ENCODE assay signal across 25 mouse cellular contexts in the genomic region with DNA sequence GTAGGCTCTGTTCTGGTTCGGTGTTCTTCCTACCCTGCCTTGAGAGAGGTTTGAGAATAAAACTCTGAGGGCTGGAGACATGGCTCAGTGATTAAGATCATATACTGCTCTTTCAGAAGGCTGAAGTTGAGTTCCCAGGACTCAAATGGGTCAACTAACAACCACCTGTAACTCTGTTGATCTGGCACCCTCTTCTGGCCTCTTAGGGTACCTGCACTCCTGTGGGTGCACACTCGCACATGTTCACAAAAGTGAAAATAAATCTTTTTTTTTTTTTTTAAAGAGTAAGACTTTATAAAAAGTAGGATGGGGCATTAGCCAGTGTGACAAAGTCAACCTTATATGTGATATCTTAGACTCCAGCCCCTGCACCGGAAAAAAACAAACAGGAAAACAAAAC. TPM values are rescaled to one million over a fixed set of nuclear protein-coding genes. Genes with fewer than 3 reads are reported as not detected.
A peak's percentile ranks its signal among the peaks of the same experiment; 100 is the strongest.
DNase-seq lines count a peak whose midpoint lies in the region; ATAC-seq and TF ChIP-seq lines count a peak whose summit lies in the region.
"Had no signal": no experiment of that assay in that cellular context is flagged by ENCODE, and none has a peak within 500 bp of the region (broad histone marks: within the 10 kb centered on the region; RNA-seq: fewer than 3 reads in every experiment).

No protein-coding gene starts in this region.

- no peak overlapping the region for H3K9ac ChIP-seq in lung, postnatal 0 days (replicated peaks; ENCODE audit: low read depth)
- H3K9ac ChIP-seq in stomach, postnatal 0 days (ENCODE audit: low read length): no peak overlapping the region
- H3K9ac ChIP-seq: forebrain, embryonic 13.5 days; heart, embryonic 12.5 days; heart, embryonic 15.5 days; hindbrain, embryonic 13.5 days; intestine, embryonic 15.5 days had no signal

- no peak for TF ChIP-seq EP300 in lung, postnatal 0 days (IDR thresholded peaks at IDR 0.05)
- TF ChIP-seq EP300 in stomach, postnatal 0 days (optimal IDR thresholded peaks at IDR 0.05): no peak

- no peak for ATAC-seq in lung, postnatal 0 days
- no peak for ATAC-seq in Patski
- no peak for ATAC-seq in stomach, postnatal 0 days (ENCODE audit: low FRiP score, low TSS enrichment)
- ATAC-seq: activated CD4-positive, CD25-positive, alpha-beta regulatory T cell, adult 4 months; forebrain, embryonic 13.5 days; hindbrain, embryonic 16.5 days; intestine, embryonic 15.5 days had no signal

- H3K27ac ChIP-seq in lung, postnatal 0 days (ENCODE audit: low read length): no peak overlapping the region
- no peak overlapping the region for H3K27ac ChIP-seq in stomach, postnatal 0 days (replicated peaks)
- H3K27ac ChIP-seq: forebrain, embryonic 10.5 days; forebrain, embryonic 13.5 days; heart, embryonic 15.5 days; hindbrain, embryonic 10.5 days; hindbrain, embryonic 13.5 days; intestine, embryonic 15.5 days had no signal

- no peak overlapping the region for H3K4me2 ChIP-seq in lung, postnatal 0 days (replicated peaks; ENCODE audit: low read depth, low read length)
- H3K4me2 ChIP-seq in stomach, postnatal 0 days (replicated peaks; ENCODE audit: low read depth): no peak overlapping the region
- H3K4me2 ChIP-seq: forebrain, embryonic 13.5 days; heart, embryonic 12.5 days; heart, embryonic 15.5 days; hindbrain, embryonic 13.5 days; intestine, embryonic 15.5 days had no signal

- POLR2A ChIA-PET in Patski (lab: Charles Lee): no interaction called here

- H3K4me3 ChIP-seq in lung, postnatal 0 days (ENCODE audit: low read depth, low read length): no peak overlapping the region
- H3K4me3 ChIP-seq in stomach, postnatal 0 days (ENCODE audit: low read depth, low read length): no peak overlapping the region
- H3K4me3 ChIP-seq: forebrain, embryonic 10.5 days; forebrain, embryonic 13.5 days; heart, embryonic 12.5 days; heart, embryonic 15.5 days; hindbrain, embryonic 10.5 days; hindbrain, embryonic 13.5 days; intestine, embryonic 15.5 days had no signal

- TF ChIP-seq CTCF in lung, postnatal 0 days (IDR thresholded peaks at IDR 0.05): peak; percentile 18; the same call in 1 of the 2 replicates
- peak; percentile 30 for TF ChIP-seq CTCF in Patski (IDR thresholded peaks at IDR 0.05)
- peak; percentile 25; the same call in 1 of the 2 replicates for TF ChIP-seq CTCF in stomach, postnatal 0 days (IDR thresholded peaks at IDR 0.05; ENCODE audit: low read depth)

- in situ Hi-C loops in Patski (cut with MboI; ENCODE audit: low pct_unique_long_range_greater_than_20kb): no loop called here

- H3K4me1 ChIP-seq in lung, postnatal 0 days (ENCODE audit: insufficient read depth, low read depth, low read length): no peaks in the 10 kb centered on the region
- no peaks in the 10 kb centered on the region for H3K4me1 ChIP-seq in stomach, postnatal 0 days (replicated peaks; ENCODE audit: control insufficient read depth, insufficient read depth)
- H3K4me1 ChIP-seq: forebrain, embryonic 10.5 days; forebrain, embryonic 13.5 days; heart, embryonic 12.5 days; heart, embryonic 15.5 days; hindbrain, embryonic 10.5 days; hindbrain, embryonic 13.5 days; intestine, embryonic 15.5 days had no signal

- 93% methylated on average over 3 of the region's 3 CpGs for WGBS in lung, postnatal 0 days
- WGBS in stomach, postnatal 0 days: 96% methylated on average over 3 of the region's 3 CpGs

- H3K9me3 ChIP-seq in lung, postnatal 0 days (ENCODE audit: low read length): no peaks in the 10 kb centered on the region
- H3K9me3 ChIP-seq in stomach, postnatal 0 days (ENCODE audit: control insufficient read depth, low read length): no peaks in the 10 kb centered on the region
- H3K9me3 ChIP-seq: forebrain, embryonic 10.5 days; forebrain, embryonic 13.5 days; heart, embryonic 12.5 days; heart, embryonic 15.5 days; hindbrain, embryonic 10.5 days; hindbrain, embryonic 13.5 days; intestine, embryonic 15.5 days had no signal

- DNase-seq in lung, postnatal 0 days (ENCODE audit: low spot score): no peak
- DNase-seq in lung, postnatal 14 days: no peak
- DNase-seq in ES-CJ7 (ENCODE audit: low read depth, low spot score) (peak; percentile 23), Patski (ENCODE audit: low read depth, low spot score) (no peak)
- DNase-seq in stomach, postnatal 0 days (ENCODE audit: low spot score): no peak
- no peak for DNase-seq in thymus, postnatal 36 days
- DNase-seq in cerebellum, adult 8-10 months: no peak
- DNase-seq: adrenal gland, adult 8-10 months; adrenal gland, postnatal 25 days; cerebellum, adult 11-12 months; cerebellum, adult 9-10 months; cerebellum, postnatal 14 days; gastrocnemius, postnatal 25 days; heart, adult 18-20 months; heart, postnatal 10 days; heart, postnatal 36 days had no signal

- CTCF ChIA-PET in Patski (lab: Charles Lee): no interaction called here

- H3K36me3 ChIP-seq in lung, postnatal 0 days (ENCODE audit: insufficient read depth, low read length): no peaks in the 10 kb centered on the region
- H3K36me3 ChIP-seq in stomach, postnatal 0 days (ENCODE audit: control insufficient read depth, insufficient read depth, low read length): no peaks in the 10 kb centered on the region
- H3K36me3 ChIP-seq: forebrain, embryonic 10.5 days; heart, embryonic 12.5 days; heart, embryonic 15.5 days; hindbrain, embryonic 10.5 days; hindbrain, embryonic 13.5 days; intestine, embryonic 15.5 days had no signal

- H3K27me3 ChIP-seq in lung, postnatal 0 days (replicated peaks; ENCODE audit: insufficient read depth, low read length): no peaks in the 10 kb centered on the region
- no peaks in the 10 kb centered on the region for H3K27me3 ChIP-seq in Patski
- no peaks in the 10 kb centered on the region for H3K27me3 ChIP-seq in stomach, postnatal 0 days (ENCODE audit: control insufficient read depth, insufficient read depth, low read length)
- H3K27me3 ChIP-seq: forebrain, embryonic 13.5 days; heart, embryonic 12.5 days; heart, embryonic 15.5 days; hindbrain, embryonic 13.5 days; intestine, embryonic 15.5 days had no signal

RNA-seq across cellular contexts. Expression of gene Adam12, which starts 6.9 kb away (rescaled TPM):
- 2.5 and 2.6 TPM in 2 replicates for polyA plus RNA-seq in lung, postnatal 0 days (2015; fragmentation: Nextera tagmentation; extraction: Ambion mirVana)
- 9.4 TPM for polyA plus RNA-seq in Patski (2021)
- 0.57 and 1.0 TPM in 2 replicates for polyA plus RNA-seq in stomach, postnatal 0 days (2015; fragmentation: Nextera tagmentation; extraction: Ambion mirVana)
